Mouse (Mus musculus): ENCODE data around the gene Kmt2e. TPM values are rescaled to one million over a fixed set of nuclear protein-coding genes. Genes with fewer than 3 reads are reported as not detected.

The Kmt2e gene
- total and polyA plus RNA-seq, 3 experiments = 7.2 to 29.7 (median 21.3) TPM

DNA sequence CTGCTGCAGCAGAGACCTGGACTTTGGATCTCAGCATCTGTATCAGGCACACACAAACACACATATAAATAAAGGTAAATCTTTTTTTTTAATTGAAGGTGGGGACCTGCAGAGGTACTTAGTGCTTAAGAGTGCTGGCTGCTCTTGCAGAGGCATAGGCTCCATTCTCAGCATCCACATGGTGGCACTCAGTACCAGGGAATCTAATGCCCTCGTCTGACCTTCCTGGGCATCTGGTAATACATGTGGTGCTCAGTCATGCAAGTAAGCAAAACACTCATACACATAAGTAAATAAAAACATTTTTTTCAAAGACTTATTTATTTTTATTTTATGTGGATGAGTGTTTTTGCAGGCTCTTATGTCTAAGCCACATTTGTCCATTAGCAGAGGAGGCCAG lies 49.1 kb upstream of the Kmt2e start:
- dilution Hi-C loops (cut with MboI; ENCODE audit: extremely low pct_ligation_motif_present, extremely low pct_unique_long_range_greater_than_20kb, low sequenced_read_pairs) (no loop called here), in situ Hi-C loops (cut with MboI; ENCODE audit: low pct_ligation_motif_present, low pct_unique_long_range_greater_than_20kb, low sequenced_read_pairs) (loop anchor here (25.0 kb wide), 1 partner anchor 377 kb away; no protein-coding TSS in a partner anchor)
- H3K9me3 ChIP-seq (replicated peaks; ENCODE audit: low read length) = peaks cover 3% of the 10 kb centered on the region
- no peaks in the 10 kb centered on the region for H3K36me3 ChIP-seq (replicated peaks in 1 of 2; ENCODE audit: control insufficient read depth in 1 of 2, insufficient read depth in 1 of 2, low read length in 1 of 2)
- H3K27me3 ChIP-seq (replicated peaks) = no peaks in the 10 kb centered on the region
- H3K9ac ChIP-seq (ENCODE audit: insufficient read depth, low read depth) = no peak overlapping the region
- H3K4me3 ChIP-seq (replicated peaks in 1 of 3; ENCODE audit: low read depth in 2 of 3, low read length in 2 of 3, poor library complexity in 1 of 3) = no peak overlapping the region
- TF ChIP-seq MAZ (IDR thresholded peaks at IDR 0.05; ENCODE audit: low read depth, low read length) = no peak
- no peak for TF ChIP-seq RCOR1 (conservative IDR thresholded peaks at IDR 0.05; ENCODE audit: low read depth, low read length)
- peak; percentile 45; the same call in 1 of the 2 replicates for TF ChIP-seq IRF4 (IDR thresholded peaks at IDR 0.05; ENCODE audit: low read depth, low read length)
- peak; percentile 28; the same call in 1 of the 2 replicates for TF ChIP-seq MAFK (IDR thresholded peaks at IDR 0.05; ENCODE audit: insufficient replicate concordance, low read length)
- TF ChIP-seq CHD1 (IDR thresholded peaks at IDR 0.05; ENCODE audit: low read depth, low read length) = no peak
- TF ChIP-seq TCF12 (IDR thresholded peaks at IDR 0.05; ENCODE audit: low read depth, low read length) = peak; percentile 52; the same call in 1 of the 2 replicates
- no peak for TF ChIP-seq USF2 (conservative IDR thresholded peaks at IDR 0.05; ENCODE audit: low read depth, low read length)
- TF ChIP-seq TBP (conservative IDR thresholded peaks at IDR 0.05; ENCODE audit: low read depth, low read length) = no peak
- TF ChIP-seq KAT2A (IDR thresholded peaks at IDR 0.05; ENCODE audit: insufficient replicate concordance, low read length) = no peak
- no peak for TF ChIP-seq E2F4 (IDR thresholded peaks at IDR 0.05; ENCODE audit: insufficient replicate concordance, low read depth, low read length)
- peak; percentile 46; the same call in 1 of the 2 replicates for TF ChIP-seq SIN3A (IDR thresholded peaks at IDR 0.05; ENCODE audit: low read length)
- no peak for TF ChIP-seq NELFE (IDR thresholded peaks at IDR 0.05; ENCODE audit: low read depth, low read length)
- TF ChIP-seq UBTF (IDR thresholded peaks at IDR 0.05; ENCODE audit: low read depth, low read length) = no peak
- no peak for TF ChIP-seq JUN (IDR thresholded peaks at IDR 0.05; ENCODE audit: insufficient read depth, low read depth, low read length)
- no peak for TF ChIP-seq CHD2 (IDR thresholded peaks at IDR 0.05; ENCODE audit: low read length)
- TF ChIP-seq MYC (IDR thresholded peaks at IDR 0.05; ENCODE audit: low read depth, low read length) = peak; percentile 81
- TF ChIP-seq NRF1 (IDR thresholded peaks at IDR 0.05; ENCODE audit: low read depth, low read length) = no peak
- peak; percentile 85 for TF ChIP-seq SMC3 (IDR thresholded peaks at IDR 0.05; ENCODE audit: low read depth, low read length)
- no peak for TF ChIP-seq EP300 (IDR thresholded peaks at IDR 0.05; ENCODE audit: low read length)
- peak; percentile 72 for TF ChIP-seq ZC3H11A (IDR thresholded peaks at IDR 0.05; ENCODE audit: low read depth, low read length)
- peak; percentile 94 for TF ChIP-seq RAD21 (IDR thresholded peaks at IDR 0.05; ENCODE audit: low read depth, low read length)
- TF ChIP-seq USF1 (IDR thresholded peaks at IDR 0.05; ENCODE audit: low read depth, low read length) = no peak
- TF ChIP-seq ZMIZ1 (IDR thresholded peaks at IDR 0.05; ENCODE audit: low read depth, low read length) = no peak
- no peak for TF ChIP-seq ETS1 (conservative IDR thresholded peaks at IDR 0.05; ENCODE audit: low read depth, low read length)
- TF ChIP-seq ZNF384 (IDR thresholded peaks at IDR 0.05; ENCODE audit: low read depth, low read length) = no peak
- no peak for TF ChIP-seq PAX5 (IDR thresholded peaks at IDR 0.05; ENCODE audit: low read length)
- no peak for TF ChIP-seq ELF1 (IDR thresholded peaks at IDR 0.05; ENCODE audit: low read depth, low read length)
- TF ChIP-seq CTCF (conservative IDR thresholded peaks at IDR 0.05 in 1 of 2, IDR thresholded peaks at IDR 0.05 in 1 of 2; ENCODE audit: low read depth in 2 of 2, low read length in 2 of 2) = peak; percentile 24 to 88; a peak in 3 of 4 replicates
- TF ChIP-seq BHLHE40 (IDR thresholded peaks at IDR 0.05; ENCODE audit: low read depth, low read length) = peak; percentile 46
- no peak for TF ChIP-seq POLR2A (IDR thresholded peaks at IDR 0.05; ENCODE audit: low read depth, low read length)
- TF ChIP-seq JUND (conservative IDR thresholded peaks at IDR 0.05; ENCODE audit: low read depth, low read length) = no peak
- no peak for TF ChIP-seq POLR2AphosphoS2 (IDR thresholded peaks at IDR 0.05; ENCODE audit: low read depth, low read length)
- no peak for TF ChIP-seq HCFC1 (IDR thresholded peaks at IDR 0.05; ENCODE audit: low read depth, low read length)
- TF ChIP-seq GABPA (IDR thresholded peaks at IDR 0.05; ENCODE audit: insufficient replicate concordance, low read depth, low read length) = no peak
- no peak for TF ChIP-seq ZKSCAN1 (IDR thresholded peaks at IDR 0.05; ENCODE audit: borderline replicate concordance, low read depth, low read length)
- no peak for TF ChIP-seq MEF2A (IDR thresholded peaks at IDR 0.05; ENCODE audit: borderline replicate concordance, low read depth, low read length)
- peak; percentile 80 for TF ChIP-seq MAX (IDR thresholded peaks at IDR 0.05; ENCODE audit: low read length)
- peak; percentile 72; the same call in 1 of the 2 replicates for TF ChIP-seq MXI1 (IDR thresholded peaks at IDR 0.05; ENCODE audit: low read depth, low read length)
- no peaks in the 10 kb centered on the region for H3K79me2 ChIP-seq (replicated peaks; ENCODE audit: control insufficient read depth, extremely low read depth, insufficient read depth, poor library complexity, severe bottlenecking)
- H3K27ac ChIP-seq (ENCODE audit: insufficient read depth, low read depth) = no peak overlapping the region
- DNase-seq (ENCODE audit: extremely low read depth) = peak; percentile 62
- peaks cover 26 to 39% of the 10 kb centered on the region in 2 experiments for H3K4me1 ChIP-seq (ENCODE audit: control insufficient read depth in 1 of 2, insufficient read depth in 2 of 2)
- H3K4me2 ChIP-seq (ENCODE audit: insufficient read depth, low read depth, poor library complexity, severe bottlenecking) = no peak overlapping the region

All from CH12.LX (cell line).